Mouse (Mus musculus) stomach, postnatal 0 days (tissue): ENCODE results near the gene Aif1l. TPM values are rescaled to one million over a fixed set of nuclear protein-coding genes. Genes with fewer than 3 reads are reported as not detected.

Experiments
- ATAC-seq: fragments of 200-750 bp; cut with Nextera tagmentation; 2 replicates; pipeline ENCODE4 v1.8.0; 2017; ENCODE audit not compliant: low FRiP score, low TSS enrichment
- DNase-seq: peaks from one replicate; pipeline ENCODE4 v3.0.0-alpha.2; 2016; ENCODE audit warnings: low spot score
- H3K27ac ChIP-seq: fragments of 300-500 bp; sonication (generic); replicated peaks from 2 replicates; pipeline ENCODE4 v1.5.1; 2014; ENCODE audit warnings: mild to moderate bottlenecking, control low read depth
- H3K27me3 ChIP-seq: fragments of 300-500 bp; sonication (generic); 2 replicates; pipeline ENCODE4 v1.6.1; 2014; ENCODE audit warnings: low read length; ENCODE audit not compliant: control insufficient read depth, insufficient read depth
- H3K36me3 ChIP-seq: fragments of 300-500 bp; sonication (generic); 2 replicates; pipeline ENCODE4 v1.6.1; 2014; ENCODE audit warnings: low read length, mixed read lengths; ENCODE audit not compliant: control insufficient read depth, insufficient read depth
- H3K4me1 ChIP-seq: fragments of 300-500 bp; sonication (generic); replicated peaks from 2 replicates; pipeline ENCODE4 v1.6.1; 2014; ENCODE audit warnings: antibody characterized with exemption; ENCODE audit not compliant: control insufficient read depth, insufficient read depth
- H3K4me2 ChIP-seq: fragments of 300-500 bp; sonication (generic); replicated peaks from 2 replicates; pipeline ENCODE4 v1.6.1; 2014; ENCODE audit warnings: low read depth, mild to moderate bottlenecking, control low read depth, moderate library complexity
- H3K4me3 ChIP-seq: fragments of 300-500 bp; sonication (generic); 2 replicates; pipeline ENCODE4 v1.5.1; 2014; ENCODE audit warnings: low read depth, low read length, control low read depth
- H3K9ac ChIP-seq: fragments of 300-500 bp; sonication (generic); 2 replicates; pipeline ENCODE4 v1.6.1; 2014; ENCODE audit warnings: mild to moderate bottlenecking, low read length, control low read depth, mixed read lengths
- H3K9me3 ChIP-seq: fragments of 300-500 bp; sonication (generic); 2 replicates; pipeline ENCODE4 v1.6.1; 2016; ENCODE audit warnings: low read length; ENCODE audit not compliant: control insufficient read depth
- CTCF ChIP-seq: IDR thresholded peaks from 2 replicates; pipeline ENCODE4 v1.5.1; 2016; ENCODE audit warnings: antibody characterized with exemption, low read depth, mild to moderate bottlenecking, moderate library complexity
- EP300 ChIP-seq: optimal IDR thresholded peaks from 2 replicates; pipeline ENCODE3; 2016; ENCODE audit warnings: antibody characterized with exemption
- WGBS: fragments of 180-500 bp; shearing (Covaris S2); extraction: QIAGEN DNeasy Blood & Tissue Kit; methylation state at CpG from one replicate; pipeline ENCODE4 v1.1.7; 2014; 5-methylcytosine and 5-hydroxymethylcytosine counted together
- polyA plus RNA-seq: library from polyadenylated mRNA; unstranded; fragments of >200 nt; fragmentation: Nextera tagmentation; extraction: Ambion mirVana; gene quantifications from 2 replicates; pipeline ENCODE4 v1.2.1, GENCODE M21; 2015

Gene Aif1l
- polyA plus RNA-seq, 1 experiment from 2014 or later = 47.7 TPM

DNA sequence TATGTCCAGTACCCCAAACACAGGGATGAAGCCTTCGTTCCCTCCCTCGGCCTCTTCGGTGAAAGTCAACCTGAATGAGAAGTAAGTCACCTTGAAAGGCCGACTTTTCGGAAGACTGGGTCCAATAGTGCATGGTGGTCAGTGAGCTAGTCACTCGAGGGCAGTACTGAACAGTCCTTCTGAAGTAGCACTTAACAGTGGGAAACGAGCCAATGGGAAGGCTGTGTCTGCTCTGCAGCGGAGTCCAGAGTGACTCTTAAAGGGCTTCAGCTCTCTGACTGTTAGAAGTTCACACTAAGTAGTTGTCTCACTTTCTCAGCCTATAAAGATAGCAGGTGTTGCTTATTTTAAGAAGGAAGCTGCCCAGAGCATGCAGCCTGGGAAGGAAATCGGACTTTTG is 45.0 kb downstream of the Aif1l start:
- H3K27me3 ChIP-seq = no peaks in the 10 kb centered on the region
- no peaks in the 10 kb centered on the region for H3K4me1 ChIP-seq
- TF ChIP-seq EP300 (no peak), CTCF (no peak)
- no peak overlapping the region for H3K9ac ChIP-seq
- H3K9me3 ChIP-seq = no peaks in the 10 kb centered on the region
- H3K4me2 ChIP-seq = no peak overlapping the region
- DNase-seq (no peak), ATAC-seq (no peak)
- 90% methylated on average over 9 of the region's 9 CpGs for WGBS
- H3K4me3 ChIP-seq = no peak overlapping the region
- H3K27ac ChIP-seq = no peak overlapping the region
- H3K36me3 ChIP-seq = peaks cover 39% of the 10 kb centered on the region

DNA sequence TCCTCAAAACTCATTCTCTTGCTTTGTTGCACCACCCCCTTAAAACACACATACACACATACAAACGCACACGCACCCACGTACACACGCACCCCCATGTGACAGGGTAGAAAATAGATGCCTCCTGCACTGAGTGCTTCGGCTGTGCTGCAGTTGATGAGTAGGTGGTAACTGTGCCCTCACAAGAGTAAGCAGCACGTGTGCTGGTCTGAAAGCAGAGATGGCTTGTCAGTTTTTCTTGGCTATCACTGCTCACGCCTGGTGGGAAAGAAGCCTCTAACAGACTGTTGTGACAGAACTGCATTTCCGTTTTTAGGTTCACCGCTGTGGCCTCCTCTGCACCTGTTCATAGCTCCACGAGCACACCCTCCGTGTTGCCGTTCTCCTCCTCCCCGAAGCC is 46.1 kb downstream of the Aif1l start:
- TF ChIP-seq CTCF (no peak), EP300 (no peak)
- H3K4me1 ChIP-seq = no peaks in the 10 kb centered on the region
- DNase-seq (no peak), ATAC-seq (no peak)
- no peak overlapping the region for H3K4me2 ChIP-seq
- no peaks in the 10 kb centered on the region for H3K9me3 ChIP-seq
- no peak overlapping the region for H3K27ac ChIP-seq
- no peak overlapping the region for H3K4me3 ChIP-seq
- H3K36me3 ChIP-seq = peaks cover 34% of the 10 kb centered on the region
- WGBS = 93% methylated on average over 13 of the region's 13 CpGs
- no peak overlapping the region for H3K9ac ChIP-seq
- H3K27me3 ChIP-seq = no peaks in the 10 kb centered on the region

DNA sequence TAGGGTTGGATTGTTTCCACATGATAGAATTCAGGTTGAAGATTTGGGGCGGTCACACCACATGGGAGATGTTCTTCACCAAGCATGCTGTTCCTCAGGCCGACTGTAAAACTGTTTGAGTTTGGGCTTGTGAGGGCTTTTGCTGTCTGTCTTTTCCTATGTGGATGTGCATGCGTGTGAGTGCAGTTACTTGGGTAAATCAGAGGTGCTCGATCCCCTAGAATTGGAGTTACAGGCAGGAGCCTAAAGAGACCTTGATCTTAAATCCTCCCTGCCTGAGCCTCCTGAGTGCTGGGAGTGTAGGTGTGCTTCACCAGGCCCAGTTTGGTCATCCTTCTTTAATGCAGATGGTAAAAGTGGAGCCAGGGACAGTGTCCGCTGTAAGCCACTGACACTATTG is 47.6 kb downstream of the Aif1l start:
- Histone ChIP-seq H3K27ac (no peak overlapping the region), H3K4me2 (no peak overlapping the region), H3K4me1 (no peaks in the 10 kb centered on the region), H3K27me3 (no peaks in the 10 kb centered on the region), H3K9me3 (no peaks in the 10 kb centered on the region), H3K4me3 (no peak overlapping the region), H3K9ac (no peak overlapping the region), H3K36me3 (peaks cover 28% of the 10 kb centered on the region)
- DNase-seq (no peak), ATAC-seq (no peak)
- 92% methylated on average over 5 of the region's 5 CpGs for WGBS
- TF ChIP-seq CTCF = no peak
- no peak for TF ChIP-seq EP300

DNA sequence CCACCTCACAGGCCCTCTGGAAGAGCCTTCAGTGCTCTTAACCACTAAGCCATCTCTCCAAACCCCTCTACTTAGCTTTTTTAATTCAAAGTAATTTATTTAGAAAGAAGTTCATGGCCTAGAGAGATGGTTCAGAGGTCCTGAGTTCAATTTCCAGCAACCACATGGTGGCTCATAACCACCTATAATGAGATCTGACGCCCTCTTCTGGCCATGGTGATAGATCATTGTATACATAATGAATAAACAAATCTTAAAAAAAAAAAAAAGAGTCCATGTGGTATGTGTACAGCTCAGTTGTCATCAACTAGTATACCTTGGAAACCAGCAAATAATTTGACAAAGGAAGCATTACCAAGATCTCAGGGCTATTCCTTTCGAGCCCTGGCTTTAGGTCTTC is 48.5 kb downstream of the Aif1l start:
- Histone ChIP-seq H3K9me3 (no peaks in the 10 kb centered on the region), H3K4me1 (no peaks in the 10 kb centered on the region), H3K9ac (no peak overlapping the region), H3K4me2 (no peak overlapping the region), H3K36me3 (peaks cover 29% of the 10 kb centered on the region), H3K4me3 (no peak overlapping the region), H3K27ac (no peak overlapping the region), H3K27me3 (no peaks in the 10 kb centered on the region)
- TF ChIP-seq CTCF (peak; percentile 28), EP300 (no peak)
- 54% methylated on average over 2 of the region's 2 CpGs for WGBS
- ATAC-seq (no peak), DNase-seq (no peak)

DNA sequence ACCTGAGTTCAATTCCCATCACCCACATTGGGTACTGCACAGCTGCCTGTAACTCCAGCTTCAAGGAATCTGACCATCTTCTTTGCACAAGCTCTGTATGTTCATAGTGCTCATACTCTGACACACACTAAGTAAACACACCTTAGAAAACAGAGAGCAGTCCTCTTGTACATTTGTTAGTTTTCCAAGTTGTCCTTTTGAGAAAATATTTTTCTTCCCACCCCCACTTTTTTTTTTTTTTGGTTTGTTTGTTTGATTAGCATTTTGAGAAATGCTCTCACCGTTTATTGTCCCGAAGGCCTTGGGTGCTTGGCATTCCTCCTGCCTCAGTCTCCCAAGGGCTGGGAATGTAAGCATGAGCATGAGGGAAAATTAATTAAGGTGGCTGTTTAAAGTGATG is 58.4 kb downstream of the Aif1l start:
- Histone ChIP-seq H3K27me3 (no peaks in the 10 kb centered on the region), H3K4me2 (no peak overlapping the region), H3K4me1 (no peaks in the 10 kb centered on the region), H3K27ac (no peak overlapping the region), H3K36me3 (peaks cover 41% of the 10 kb centered on the region), H3K9ac (no peak overlapping the region), H3K9me3 (no peaks in the 10 kb centered on the region), H3K4me3 (no peak overlapping the region)
- ATAC-seq = no peak
- DNase-seq = no peak
- 63% methylated on average over 2 of the region's 2 CpGs for WGBS
- no peak for TF ChIP-seq EP300
- no peak for TF ChIP-seq CTCF

DNA sequence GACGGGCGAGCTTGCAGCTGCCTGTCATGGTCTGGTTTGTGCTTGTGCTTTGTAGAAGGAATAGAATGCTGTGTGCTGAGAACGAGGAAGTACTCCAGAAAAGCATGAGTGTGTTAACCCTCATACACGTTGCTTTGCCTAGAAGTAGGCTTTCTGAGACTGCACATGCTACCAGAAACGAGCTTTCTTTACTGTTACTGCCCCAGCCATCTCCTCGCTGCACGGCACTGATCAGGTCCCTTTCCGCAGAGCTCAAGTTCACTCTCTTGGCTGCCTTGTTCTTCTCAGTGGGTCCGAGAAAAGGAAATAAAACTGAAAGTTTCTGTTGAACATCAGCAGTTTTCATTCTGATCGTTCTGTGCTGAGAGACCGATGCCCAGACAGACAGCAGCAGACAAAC is 58.8 kb downstream of the Aif1l start:
- 86% methylated on average over 11 of the region's 11 CpGs for WGBS
- no peaks in the 10 kb centered on the region for H3K4me1 ChIP-seq
- no peak overlapping the region for H3K27ac ChIP-seq
- H3K4me2 ChIP-seq = no peak overlapping the region
- H3K9ac ChIP-seq = no peak overlapping the region
- no peak for ATAC-seq
- no peaks in the 10 kb centered on the region for H3K27me3 ChIP-seq
- no peak for DNase-seq
- H3K9me3 ChIP-seq = no peaks in the 10 kb centered on the region
- TF ChIP-seq CTCF (no peak), EP300 (no peak)
- H3K36me3 ChIP-seq = peaks cover 42% of the 10 kb centered on the region
- no peak overlapping the region for H3K4me3 ChIP-seq

DNA sequence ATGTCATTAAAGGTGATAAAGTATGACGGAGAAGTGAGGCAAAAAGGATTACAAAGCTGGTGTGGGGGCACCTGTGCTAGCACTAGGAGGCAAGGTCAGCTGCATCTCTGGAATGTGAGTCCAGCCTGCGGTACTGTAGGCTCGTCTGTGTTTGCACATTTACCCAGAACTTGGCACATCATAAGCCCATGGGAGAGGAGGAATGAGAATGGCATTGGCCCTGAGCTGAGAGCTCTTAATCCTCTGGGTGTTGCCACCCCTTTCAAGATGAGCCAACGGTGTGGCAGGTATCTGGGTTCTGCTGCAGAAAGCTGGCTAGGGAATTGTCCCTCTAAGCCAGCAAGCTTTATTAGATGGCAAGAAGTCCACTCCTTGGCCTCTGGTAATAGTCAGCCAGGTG is 69.8 kb downstream of the Aif1l start:
- Histone ChIP-seq H3K4me1 (no peaks in the 10 kb centered on the region), H3K27me3 (no peaks in the 10 kb centered on the region), H3K9me3 (no peaks in the 10 kb centered on the region), H3K4me3 (no peak overlapping the region), H3K9ac (no peak overlapping the region), H3K27ac (no peak overlapping the region), H3K4me2 (no peak overlapping the region), H3K36me3 (peaks cover 29% of the 10 kb centered on the region)
- DNase-seq = no peak
- TF ChIP-seq EP300 (no peak), CTCF (no peak)
- 58% methylated on average over 4 of the region's 4 CpGs for WGBS
- ATAC-seq = no peak
